Mouse (Mus musculus): Measurements from ENCODE around the gene Sprr2k. TPM values are rescaled to one million over a fixed set of nuclear protein-coding genes. Genes with fewer than 3 reads are reported as not detected.
A peak's percentile ranks its signal among the peaks of the same experiment; 100 is the strongest.

The Sprr2k gene
- polyA plus RNA-seq (2012; rRNA removed): not detected in 2 replicates

- TF ChIP-seq POLR2A (IDR thresholded peaks at IDR 0.05; ENCODE audit: borderline replicate concordance, extremely low read depth, insufficient read depth, insufficient read length, poor library complexity, severe bottlenecking) (no peak), CTCF (IDR thresholded peaks at IDR 0.05; ENCODE audit: borderline replicate concordance, extremely low read depth, insufficient read depth, insufficient read length) (no peak)
- DNase-seq (ENCODE audit: low read depth): no peak
These were observed at the start of gene Sprr2k for GRCm38 (mm10) chr3:92432282-92432681. Gene Sprr2k, plus strand, starts transcription at chr3:92432582.

- TF ChIP-seq CTCF (IDR thresholded peaks at IDR 0.05; ENCODE audit: borderline replicate concordance, extremely low read depth, insufficient read depth, insufficient read length) (no peak), POLR2A (IDR thresholded peaks at IDR 0.05; ENCODE audit: borderline replicate concordance, extremely low read depth, insufficient read depth, insufficient read length, poor library complexity, severe bottlenecking) (no peak)
- no peak for DNase-seq (ENCODE audit: low read depth)
These were observed 47.0 kb upstream of the Sprr2k start, which contains the start of gene Sprr2h for GRCm38 (mm10) chr3:92385385-92385784. Gene Sprr2h, plus strand, starts transcription at chr3:92385685.

- peak; percentile 22 for DNase-seq (ENCODE audit: low read depth)
- no peak for TF ChIP-seq CTCF (IDR thresholded peaks at IDR 0.05; ENCODE audit: borderline replicate concordance, extremely low read depth, insufficient read depth, insufficient read length)
- TF ChIP-seq POLR2A (IDR thresholded peaks at IDR 0.05; ENCODE audit: borderline replicate concordance, extremely low read depth, insufficient read depth, insufficient read length, poor library complexity, severe bottlenecking): no peak
These were observed 38.1 kb upstream of the Sprr2k start for GRCm38 (mm10) chr3:92394301-92394700.

- DNase-seq (ENCODE audit: low read depth): no peak
These were observed 24.7 kb upstream of the Sprr2k start, which contains the start of gene Sprr2i for GRCm38 (mm10) chr3:92407691-92408090. Gene Sprr2i, plus strand, starts transcription at chr3:92407991.

GRCm38 (mm10) chr3:92417782-92418181 lies 14.6 kb upstream of the Sprr2k start, which contains the start of gene Sprr2j-ps:
Gene Sprr2j-ps, plus strand, starts transcription at chr3:92418082.
- no peak for TF ChIP-seq CTCF (IDR thresholded peaks at IDR 0.05; ENCODE audit: borderline replicate concordance, extremely low read depth, insufficient read depth, insufficient read length)
- TF ChIP-seq POLR2A (IDR thresholded peaks at IDR 0.05; ENCODE audit: borderline replicate concordance, extremely low read depth, insufficient read depth, insufficient read length, poor library complexity, severe bottlenecking): no peak
- DNase-seq (ENCODE audit: low read depth): no peak

More at GRCm38 (mm10) chr3:92407691-92408090, 24.7 kb upstream of the Sprr2k start, which contains the start of gene Sprr2i:
- TF ChIP-seq CTCF (IDR thresholded peaks at IDR 0.05; ENCODE audit: borderline replicate concordance, extremely low read depth, insufficient read depth, insufficient read length): no peak
- no peak for TF ChIP-seq POLR2A (IDR thresholded peaks at IDR 0.05; ENCODE audit: borderline replicate concordance, extremely low read depth, insufficient read depth, insufficient read length, poor library complexity, severe bottlenecking)

- TF ChIP-seq POLR2A (IDR thresholded peaks at IDR 0.05; ENCODE audit: borderline replicate concordance, extremely low read depth, insufficient read depth, insufficient read length, poor library complexity, severe bottlenecking): no peak
- no peak for TF ChIP-seq CTCF (IDR thresholded peaks at IDR 0.05; ENCODE audit: borderline replicate concordance, extremely low read depth, insufficient read depth, insufficient read length)
- DNase-seq (ENCODE audit: low read depth): no peak
These were observed 3.1 kb upstream of the Sprr2k start, which contains the start of gene Gm9774 for GRCm38 (mm10) chr3:92429323-92429722. Gene Gm9774, minus strand, starts transcription at chr3:92429423.

GRCm38 (mm10) chr3:92438689-92439088 lies 6.3 kb downstream of the Sprr2k start, which contains the start of gene Sprr1b:
Gene Sprr1b, minus strand, starts transcription at chr3:92438789.
- TF ChIP-seq POLR2A (IDR thresholded peaks at IDR 0.05; ENCODE audit: borderline replicate concordance, extremely low read depth, insufficient read depth, insufficient read length, poor library complexity, severe bottlenecking): no peak
- no peak for TF ChIP-seq CTCF (IDR thresholded peaks at IDR 0.05; ENCODE audit: borderline replicate concordance, extremely low read depth, insufficient read depth, insufficient read length)

GRCm38 (mm10) chr3:92440177-92440576 lies 7.8 kb downstream of the Sprr2k start:
- DNase-seq (ENCODE audit: low read depth): no peak

More at GRCm38 (mm10) chr3:92438689-92439088, 6.3 kb downstream of the Sprr2k start, which contains the start of gene Sprr1b:
- DNase-seq (ENCODE audit: low read depth): no peak

GRCm38 (mm10) chr3:92455151-92455550 lies 22.8 kb downstream of the Sprr2k start:
- no peak for DNase-seq (ENCODE audit: low read depth)
- no peak for TF ChIP-seq CTCF (IDR thresholded peaks at IDR 0.05; ENCODE audit: borderline replicate concordance, extremely low read depth, insufficient read depth, insufficient read length)
- TF ChIP-seq POLR2A (IDR thresholded peaks at IDR 0.05; ENCODE audit: borderline replicate concordance, extremely low read depth, insufficient read depth, insufficient read length, poor library complexity, severe bottlenecking): no peak

More at GRCm38 (mm10) chr3:92440177-92440576, 7.8 kb downstream of the Sprr2k start:
- TF ChIP-seq CTCF (IDR thresholded peaks at IDR 0.05; ENCODE audit: borderline replicate concordance, extremely low read depth, insufficient read depth, insufficient read length): no peak
- no peak for TF ChIP-seq POLR2A (IDR thresholded peaks at IDR 0.05; ENCODE audit: borderline replicate concordance, extremely low read depth, insufficient read depth, insufficient read length, poor library complexity, severe bottlenecking)

GRCm38 (mm10) chr3:92458620-92459019 lies 26.2 kb downstream of the Sprr2k start, which contains the start of gene Sprr3:
Gene Sprr3, minus strand, starts transcription at chr3:92458720.
- no peak for TF ChIP-seq CTCF (IDR thresholded peaks at IDR 0.05; ENCODE audit: borderline replicate concordance, extremely low read depth, insufficient read depth, insufficient read length)
- no peak for TF ChIP-seq POLR2A (IDR thresholded peaks at IDR 0.05; ENCODE audit: borderline replicate concordance, extremely low read depth, insufficient read depth, insufficient read length, poor library complexity, severe bottlenecking)
- no peak for DNase-seq (ENCODE audit: low read depth)

- DNase-seq (ENCODE audit: low read depth): no peak
- TF ChIP-seq CTCF (IDR thresholded peaks at IDR 0.05; ENCODE audit: borderline replicate concordance, extremely low read depth, insufficient read depth, insufficient read length): no peak
- TF ChIP-seq POLR2A (IDR thresholded peaks at IDR 0.05; ENCODE audit: borderline replicate concordance, extremely low read depth, insufficient read depth, insufficient read length, poor library complexity, severe bottlenecking): no peak
These were observed 34.2 kb downstream of the Sprr2k start for GRCm38 (mm10) chr3:92466576-92466975.

- DNase-seq (ENCODE audit: low read depth): no peak
- TF ChIP-seq CTCF (IDR thresholded peaks at IDR 0.05; ENCODE audit: borderline replicate concordance, extremely low read depth, insufficient read depth, insufficient read length) (no peak), POLR2A (IDR thresholded peaks at IDR 0.05; ENCODE audit: borderline replicate concordance, extremely low read depth, insufficient read depth, insufficient read length, poor library complexity, severe bottlenecking) (no peak)
These were observed 35.0 kb downstream of the Sprr2k start for GRCm38 (mm10) chr3:92467424-92467823.
